Mouse (Mus musculus): ENCODE results near the gene Efhc1. TPM values are rescaled to one million over a fixed set of nuclear protein-coding genes. Genes with fewer than 3 reads are reported as not detected.
"Not testable (repeated sequence)": the region's sequence is repeated elsewhere in the genome, so short reads cannot be mapped to it uniquely, and the experiment has no call there.

Efhc1 gene
- total and polyA plus RNA-seq, 3 experiments, result not detected

GRCm38 (mm10) chr1:20921081-20921528, 30.3 kb upstream of the Efhc1 start:
- dilution Hi-C loops (cut with MboI; ENCODE audit: extremely low pct_ligation_motif_present, extremely low pct_unique_long_range_greater_than_20kb, low sequenced_read_pairs) (no loop called here), in situ Hi-C loops (cut with MboI; ENCODE audit: low pct_ligation_motif_present, low pct_unique_long_range_greater_than_20kb, low sequenced_read_pairs) (no loop called here)
- H3K27me3 ChIP-seq (replicated peaks), result no peaks in the 10 kb centered on the region
- H3K9me3 ChIP-seq (replicated peaks; ENCODE audit: low read length), result no peaks in the 10 kb centered on the region
- H3K9ac ChIP-seq (ENCODE audit: insufficient read depth, low read depth), result no peak overlapping the region
- H3K4me1 ChIP-seq (ENCODE audit: control insufficient read depth in 1 of 2, insufficient read depth in 2 of 2), result no peaks in the 10 kb centered on the region; a peak in 1 of 4 replicates
- H3K4me3 ChIP-seq (replicated peaks in 1 of 3; ENCODE audit: low read depth in 2 of 3, low read length in 2 of 3, poor library complexity in 1 of 3), result no peak overlapping the region
- DNase-seq (ENCODE audit: extremely low read depth), result no peak
- no peak overlapping the region for H3K4me2 ChIP-seq (ENCODE audit: insufficient read depth, low read depth, poor library complexity, severe bottlenecking)
- TF ChIP-seq SIN3A (IDR thresholded peaks at IDR 0.05; ENCODE audit: low read length) (no peak), CTCF (conservative IDR thresholded peaks at IDR 0.05 in 1 of 2, IDR thresholded peaks at IDR 0.05 in 1 of 2; ENCODE audit: low read depth in 2 of 2, low read length in 2 of 2) (no peak), ZNF384 (IDR thresholded peaks at IDR 0.05; ENCODE audit: low read depth, low read length) (no peak), EP300 (IDR thresholded peaks at IDR 0.05; ENCODE audit: low read length) (no peak), JUND (conservative IDR thresholded peaks at IDR 0.05; ENCODE audit: low read depth, low read length) (no peak), UBTF (IDR thresholded peaks at IDR 0.05; ENCODE audit: low read depth, low read length) (no peak), CHD1 (IDR thresholded peaks at IDR 0.05; ENCODE audit: low read depth, low read length) (no peak)
- no peak overlapping the region for H3K27ac ChIP-seq (ENCODE audit: insufficient read depth, low read depth)
- H3K79me2 ChIP-seq (replicated peaks; ENCODE audit: control insufficient read depth, extremely low read depth, insufficient read depth, poor library complexity, severe bottlenecking), result no peaks in the 10 kb centered on the region
- H3K36me3 ChIP-seq (replicated peaks in 1 of 2; ENCODE audit: control insufficient read depth in 1 of 2, insufficient read depth in 1 of 2, low read length in 1 of 2), result no peaks in the 10 kb centered on the region

GRCm38 (mm10) chr1:20922612-20923399, 28.6 kb upstream of the Efhc1 start:
- H3K4me1 ChIP-seq (ENCODE audit: control insufficient read depth in 1 of 2, insufficient read depth in 2 of 2), result no peaks in the 10 kb centered on the region; a peak in 1 of 4 replicates
- H3K9me3 ChIP-seq (replicated peaks; ENCODE audit: low read length), result no peaks in the 10 kb centered on the region
- no peaks in the 10 kb centered on the region for H3K36me3 ChIP-seq (replicated peaks in 1 of 2; ENCODE audit: control insufficient read depth in 1 of 2, insufficient read depth in 1 of 2, low read length in 1 of 2)
- dilution Hi-C loops (cut with MboI; ENCODE audit: extremely low pct_ligation_motif_present, extremely low pct_unique_long_range_greater_than_20kb, low sequenced_read_pairs), result no loop called here
- in situ Hi-C loops (cut with MboI; ENCODE audit: low pct_ligation_motif_present, low pct_unique_long_range_greater_than_20kb, low sequenced_read_pairs), result no loop called here
- no peak overlapping the region for H3K27ac ChIP-seq (ENCODE audit: insufficient read depth, low read depth)
- no peak for TF ChIP-seq KAT2A (IDR thresholded peaks at IDR 0.05; ENCODE audit: insufficient replicate concordance, low read length)
- no peak for TF ChIP-seq USF2 (conservative IDR thresholded peaks at IDR 0.05; ENCODE audit: low read depth, low read length)
- TF ChIP-seq POLR2AphosphoS2 (IDR thresholded peaks at IDR 0.05; ENCODE audit: low read depth, low read length), result no peak
- no peak for TF ChIP-seq CTCF (conservative IDR thresholded peaks at IDR 0.05 in 1 of 2, IDR thresholded peaks at IDR 0.05 in 1 of 2; ENCODE audit: low read depth in 2 of 2, low read length in 2 of 2)
- no peak for TF ChIP-seq PAX5 (IDR thresholded peaks at IDR 0.05; ENCODE audit: low read length)
- no peak overlapping the region for H3K9ac ChIP-seq (ENCODE audit: insufficient read depth, low read depth)
- no peaks in the 10 kb centered on the region for H3K27me3 ChIP-seq (replicated peaks)
- no peak overlapping the region for H3K4me3 ChIP-seq (replicated peaks in 1 of 3; ENCODE audit: low read depth in 2 of 3, low read length in 2 of 3, poor library complexity in 1 of 3)
- DNase-seq (ENCODE audit: extremely low read depth), result no peak
- H3K79me2 ChIP-seq (replicated peaks; ENCODE audit: control insufficient read depth, extremely low read depth, insufficient read depth, poor library complexity, severe bottlenecking), result no peaks in the 10 kb centered on the region
- peak overlapping the region; percentile 36 for H3K4me2 ChIP-seq (ENCODE audit: insufficient read depth, low read depth, poor library complexity, severe bottlenecking)

- dilution Hi-C loops (cut with MboI; ENCODE audit: extremely low pct_ligation_motif_present, extremely low pct_unique_long_range_greater_than_20kb, low sequenced_read_pairs); H3K4me1 ChIP-seq (ENCODE audit: control insufficient read depth in 1 of 2, insufficient read depth in 2 of 2); H3K27me3 ChIP-seq (replicated peaks); in situ Hi-C loops (cut with MboI; ENCODE audit: low pct_ligation_motif_present, low pct_unique_long_range_greater_than_20kb, low sequenced_read_pairs); H3K36me3 ChIP-seq (replicated peaks in 1 of 2; ENCODE audit: control insufficient read depth in 1 of 2, insufficient read depth in 1 of 2, low read length in 1 of 2); H3K27ac ChIP-seq (ENCODE audit: insufficient read depth, low read depth); H3K9me3 ChIP-seq (replicated peaks; ENCODE audit: low read length); H3K4me2 ChIP-seq (ENCODE audit: insufficient read depth, low read depth, poor library complexity, severe bottlenecking); H3K9ac ChIP-seq (ENCODE audit: insufficient read depth, low read depth); H3K4me3 ChIP-seq (replicated peaks in 1 of 3; ENCODE audit: low read depth in 2 of 3, low read length in 2 of 3, poor library complexity in 1 of 3); H3K79me2 ChIP-seq (replicated peaks; ENCODE audit: control insufficient read depth, extremely low read depth, insufficient read depth, poor library complexity, severe bottlenecking); DNase-seq (ENCODE audit: extremely low read depth): not testable (repeated sequence)
- TF ChIP-seq CTCF (conservative IDR thresholded peaks at IDR 0.05 in 1 of 2, IDR thresholded peaks at IDR 0.05 in 1 of 2; ENCODE audit: low read depth in 2 of 2, low read length in 2 of 2), result 0 out of 4 replicates have a peak, but pooled peaks of 1 of the 2 experiments have one; percentile 12
- TF ChIP-seq ZNF384 (IDR thresholded peaks at IDR 0.05; ENCODE audit: low read depth, low read length), result peak; percentile 26; the same call in 1 of the 2 replicates
- peak; percentile 2 for TF ChIP-seq RAD21 (IDR thresholded peaks at IDR 0.05; ENCODE audit: low read depth, low read length)
Observed at GRCm38 (mm10) chr1:20925324-20925723, 26.1 kb upstream of the Efhc1 start.
